Mouse (Mus musculus): ENCODE measurements around the gene Rexo2. TPM values are rescaled to one million over a fixed set of nuclear protein-coding genes. Genes with fewer than 3 reads are reported as not detected.

Gene Rexo2
- total RNA-seq (2023): 10 to 100 TPM; 60.9 to 67.5 TPM

DNA sequence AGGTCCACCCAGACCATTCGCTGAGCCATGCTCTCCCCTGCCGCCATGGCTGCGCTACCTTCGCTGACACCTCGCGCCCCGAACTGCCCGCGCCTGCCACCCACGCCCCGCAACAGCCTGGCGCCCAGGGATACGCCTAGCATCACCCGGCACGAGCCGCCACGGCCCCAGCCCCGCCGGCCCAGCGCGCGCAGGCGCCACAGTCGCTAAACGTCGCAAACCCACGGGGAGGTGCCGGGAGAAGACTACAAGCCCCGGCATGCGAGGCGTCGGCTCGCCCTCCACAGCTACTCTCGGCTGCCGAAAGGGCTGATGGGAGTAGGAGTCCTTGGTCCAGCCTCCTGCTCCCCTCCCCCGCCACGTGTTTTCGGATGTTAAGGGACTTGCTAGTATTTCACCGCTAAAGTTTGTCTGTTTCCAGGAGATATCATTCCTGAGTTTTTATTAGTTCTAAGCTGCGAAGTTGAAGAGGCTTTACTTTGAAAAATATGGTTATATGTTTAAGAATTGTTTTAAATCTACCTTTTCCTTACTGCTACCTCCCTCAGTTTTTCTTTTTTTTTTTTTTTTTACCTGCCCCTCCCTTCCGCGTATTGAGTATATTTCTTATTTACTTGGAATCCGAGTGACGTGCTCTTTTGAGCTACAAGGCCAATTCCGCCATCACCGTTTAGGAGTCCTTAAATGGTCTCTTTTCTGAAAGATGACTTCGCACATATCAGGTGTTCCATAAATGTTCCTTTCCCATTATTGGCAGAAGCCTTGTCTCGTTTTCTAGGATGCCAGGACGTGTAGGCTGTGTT is at the start of gene Rexo2:
TSS of gene Rexo2 (minus strand) at position 213 of the 803 bp plus-strand sequence.

DNA sequence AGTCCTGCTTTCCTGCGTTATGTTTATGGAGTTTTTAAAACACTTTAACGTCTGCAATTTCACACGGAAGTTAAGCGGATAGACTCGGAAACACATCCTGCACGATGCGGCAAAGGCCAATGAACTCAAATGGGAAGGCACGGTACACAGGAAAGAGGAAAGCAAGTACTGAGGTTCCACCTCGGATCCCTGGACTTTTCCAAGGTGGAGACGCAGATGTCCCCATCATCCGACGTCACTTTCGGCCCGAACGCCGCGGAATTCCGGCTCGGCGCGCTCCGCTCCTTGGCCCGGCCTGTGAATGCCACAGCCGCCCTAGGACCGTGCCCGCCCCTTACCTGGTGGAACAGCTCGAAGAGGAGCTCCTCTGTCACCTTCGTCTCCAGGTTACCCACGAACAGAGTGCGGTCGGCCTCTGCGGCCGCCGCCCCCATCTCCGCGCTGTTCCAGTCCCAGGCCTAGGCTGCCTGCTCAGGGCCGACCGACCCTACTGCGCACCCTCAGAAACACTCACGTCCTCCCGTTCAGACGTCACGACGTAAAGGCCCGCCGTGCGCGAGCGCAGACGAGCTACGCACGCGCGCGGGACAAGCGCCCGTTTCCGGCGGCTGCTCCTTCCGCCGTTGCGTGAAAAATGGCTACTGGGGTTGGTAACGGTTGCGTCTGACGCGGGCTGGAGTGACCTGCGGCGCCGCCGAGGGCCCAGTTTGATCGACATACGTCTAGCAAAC is 14.6 kb upstream of the Rexo2 start, which contains the start of the genes Rbm7 and Gm5617:
TSS of gene Rbm7 (minus strand) at position 483 of the 731 bp plus-strand sequence.
TSS of gene Gm5617 (plus strand) at position 626 of the 731 bp plus-strand sequence.

Other genes with a start within 250 kb of the Rexo2 start
- 1 to 10 TPM; 1.3 TPM for gene Nxpe2, start 127.2 kb downstream of the Rexo2 start, total RNA-seq (2023)
- gene Rbm7, start 14.7 kb upstream of the Rexo2 start, total RNA-seq (2023): 100 to 1,000 TPM; 207 to 224 TPM
- gene Gm5617, start 14.8 kb upstream of the Rexo2 start, total RNA-seq (2023): 10 to 100 TPM; 28.4 to 30.6 TPM
- under 1 TPM in 1 of 2 experiments, not detected in 1; 0.76 TPM for gene Nnmt, start 124.5 kb upstream of the Rexo2 start, total RNA-seq (2023)